Mouse (Mus musculus) cerebellum, adult 2 months (tissue): Measurements from ENCODE around the gene Gm44502. TPM values are rescaled to one million over a fixed set of nuclear protein-coding genes. Genes with fewer than 3 reads are reported as not detected.

Source experiments
- DNase-seq, 2 experiments: peaks; one replicate each; pipeline ENCODE4 v3.0.0; 2021
- H3K27ac ChIP-seq: fragments of 200-500 bp; 2 replicates; pipeline ENCODE4 v1.5.1; 2012; ENCODE audit warnings: low read length, control low read depth, inconsistent platforms; ENCODE audit not compliant: insufficient read depth
- H3K27me3 ChIP-seq: fragments of 200-500 bp; 2 replicates; pipeline ENCODE4 v1.6.1; 2012; ENCODE audit warnings: inconsistent platforms, mild to moderate bottlenecking, low read length, moderate library complexity; ENCODE audit not compliant: control insufficient read depth, insufficient read depth
- H3K4me1 ChIP-seq: fragments of 200-500 bp; 2 replicates; pipeline ENCODE4 v1.6.1; 2011; ENCODE audit warnings: low read length; ENCODE audit not compliant: control insufficient read depth, insufficient read depth
- H3K4me3 ChIP-seq: fragments of 200-500 bp; replicated peaks from 2 replicates; pipeline ENCODE3; 2011; ENCODE audit warnings: mild to moderate bottlenecking, low read depth, low read length, control low read depth; ENCODE audit not compliant: insufficient read depth
- CTCF ChIP-seq: fragments of 200-500 bp; IDR thresholded peaks from 2 replicates; pipeline ENCODE4 v1.5.1; 2011; ENCODE audit warnings: low read depth, mild to moderate bottlenecking, control low read depth, low read length, moderate library complexity, borderline replicate concordance; ENCODE audit not compliant: insufficient read depth
- POLR2A ChIP-seq: fragments of 200-500 bp; IDR thresholded peaks from 2 replicates; pipeline ENCODE4 v1.6.1; 2011; ENCODE audit warnings: low read length, control low read depth, borderline replicate concordance; ENCODE audit not compliant: insufficient read depth
- WGBS: fragments of 180-500 bp; shearing (Covaris S2); methylation state at CpG from one replicate; pipeline ENCODE4 v1.1.7; 2018; 5-methylcytosine and 5-hydroxymethylcytosine counted together
- polyA plus RNA-seq: library from polyadenylated mRNA; depleted of rRNA; stranded (reverse); fragments of >200 nt; gene quantifications from 2 replicates; pipeline ENCODE4 v1.2.3, GENCODE M21; 2012

The Gm44502 gene
- polyA plus RNA-seq, 1 experiment = 0.15 TPM

GRCm38 (mm10) chr15:89379429-89379828 is 50.1 kb downstream of the Gm44502 start:
- 31% methylated on average over 10 of the region's 10 CpGs for WGBS
- Histone ChIP-seq H3K27me3 (no peaks in the 10 kb centered on the region), H3K4me3 (peak overlapping the region; percentile 64), H3K27ac (peak overlapping the region; percentile 98), H3K4me1 (peaks cover 20% of the 10 kb centered on the region)
- no peak for TF ChIP-seq CTCF
- no peak for TF ChIP-seq POLR2A
- peak; percentile 67 to 70 for DNase-seq

GRCm38 (mm10) chr15:89378831-89379401 is 50.6 kb downstream of the Gm44502 start, which contains the start of gene Odf3b:
Gene Odf3b (minus strand): TSS chr15:89379282.
- under 1% methylated on average over 33 of the region's 33 CpGs for WGBS
- H3K27me3 ChIP-seq = no peaks in the 10 kb centered on the region
- H3K4me1 ChIP-seq = peaks cover 24% of the 10 kb centered on the region
- H3K27ac ChIP-seq = peak within 1 kb of the TSS; percentile 98
- DNase-seq = peak; percentile 91
- H3K4me3 ChIP-seq = peak within 1 kb of the TSS; percentile 64
- TF ChIP-seq POLR2A (peak; percentile 77; the same call in 1 of the 2 replicates), CTCF (no peak)

- Histone ChIP-seq H3K4me1 (peaks cover 24% of the 10 kb centered on the region), H3K4me3 (peak overlapping the region; percentile 64), H3K27me3 (no peaks in the 10 kb centered on the region), H3K27ac (peak overlapping the region; percentile 98)
- 16% methylated on average over 46 of the region's 46 CpGs for WGBS
- TF ChIP-seq POLR2A (no peak), CTCF (no peak)
- DNase-seq = peak in 1 of 2 experiments; percentile 56
Observed at GRCm38 (mm10) chr15:89377938-89378828, 51.3 kb downstream of the Gm44502 start.

- no peaks in the 10 kb centered on the region for H3K27me3 ChIP-seq
- H3K27ac ChIP-seq = peak overlapping the region; percentile 98; the same call in 1 of the 2 replicates
- TF ChIP-seq CTCF (no peak), POLR2A (no peak)
- H3K4me3 ChIP-seq = no peak overlapping the region
- peaks cover 26% of the 10 kb centered on the region for H3K4me1 ChIP-seq
- WGBS = 28% methylated on average over 18 of the region's 18 CpGs
- DNase-seq = peak in 1 of 2 experiments; percentile 33
Observed at GRCm38 (mm10) chr15:89377362-89377761, 52.1 kb downstream of the Gm44502 start.

GRCm38 (mm10) chr15:89376957-89377356 is 52.5 kb downstream of the Gm44502 start, which contains the start of gene Tymp:
Gene Tymp (minus strand): TSS chr15:89377039.
- TF ChIP-seq CTCF = no peak
- TF ChIP-seq POLR2A = no peak
- DNase-seq = peak in 1 of 2 experiments; percentile 34
- WGBS = 56% methylated on average over 16 of the region's 16 CpGs
- no peaks in the 10 kb centered on the region for H3K27me3 ChIP-seq
- peaks cover 27% of the 10 kb centered on the region for H3K4me1 ChIP-seq
- peak within 1 kb of the TSS; percentile 64 for H3K4me3 ChIP-seq
- H3K27ac ChIP-seq = peak within 1 kb of the TSS; percentile 98

GRCm38 (mm10) chr15:89376040-89376439 is 53.5 kb downstream of the Gm44502 start:
- H3K27me3 ChIP-seq = no peaks in the 10 kb centered on the region
- TF ChIP-seq POLR2A (no peak), CTCF (no peak)
- DNase-seq = peak in 1 of 2 experiments; percentile 28
- H3K4me3 ChIP-seq = no peak overlapping the region
- 72% methylated on average over 7 of the region's 7 CpGs for WGBS
- H3K27ac ChIP-seq = no peak overlapping the region
- peaks cover 31% of the 10 kb centered on the region for H3K4me1 ChIP-seq

- TF ChIP-seq CTCF = no peak
- TF ChIP-seq POLR2A = no peak
Observed at GRCm38 (mm10) chr15:89374801-89375534, 54.5 kb downstream of the Gm44502 start.

More at GRCm38 (mm10) chr15:89374801-89375534, 54.5 kb downstream of the Gm44502 start:
- Histone ChIP-seq H3K4me1 (peaks cover 31% of the 10 kb centered on the region), H3K27me3 (no peaks in the 10 kb centered on the region), H3K4me3 (no peak overlapping the region), H3K27ac (no peak overlapping the region)
- 91% methylated on average over 17 of the region's 17 CpGs for WGBS
- DNase-seq = peak in 1 of 2 experiments; percentile 24
